Mouse (Mus musculus): ENCODE measurements around the gene Srpk3. TPM values are rescaled to one million over a fixed set of nuclear protein-coding genes. Genes with fewer than 3 reads are reported as not detected.

Srpk3 gene
- polyA plus RNA-seq, 1 experiment from 2014 or later = 1.4 TPM

DNA sequence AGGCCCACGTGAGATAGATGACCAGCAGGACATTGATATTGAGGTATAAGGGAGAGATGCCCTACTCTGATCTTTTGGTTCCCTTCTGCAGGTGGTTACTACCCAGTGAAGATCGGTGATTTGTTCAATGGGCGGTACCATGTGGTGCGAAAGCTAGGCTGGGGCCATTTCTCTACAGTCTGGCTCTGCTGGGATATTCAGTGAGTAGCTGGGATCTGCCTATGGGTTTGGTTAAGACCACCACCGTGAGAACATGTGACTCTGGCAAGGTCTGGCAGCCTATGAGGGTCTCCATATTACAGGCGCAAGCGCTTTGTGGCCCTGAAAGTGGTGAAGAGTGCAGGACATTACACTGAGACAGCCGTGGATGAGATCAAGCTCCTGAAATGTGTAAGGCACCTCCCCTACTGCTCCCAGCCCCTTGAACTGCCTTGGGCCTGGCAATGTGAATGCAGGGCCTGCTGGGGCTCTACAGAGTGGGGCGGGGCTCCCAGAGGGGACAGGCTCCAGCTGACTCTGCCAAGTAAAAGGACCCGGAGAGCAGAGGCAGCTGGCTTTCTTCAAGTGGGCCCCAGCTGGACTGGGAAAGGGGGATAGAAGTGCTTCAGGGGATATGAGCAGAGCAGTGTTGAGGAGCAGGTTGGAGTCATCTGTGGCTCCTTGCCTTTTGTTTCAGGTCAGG lies 738 bp downstream of the Srpk3 start:
- Histone ChIP-seq H3K9me3 (no peaks in the 10 kb centered on the region), H3K36me3 (peaks cover 42% of the 10 kb centered on the region), H3K4me3 (replicated peaks) (no peak overlapping the region), H3K4me2 (replicated peaks) (no peak overlapping the region), H3K4me1 (replicated peaks) (no peaks in the 10 kb centered on the region), H3K27me3 (no peaks in the 10 kb centered on the region), H3K9ac (replicated peaks) (no peak overlapping the region), H3K27ac (no peak overlapping the region; the same call in 1 of the 2 replicates)
- ATAC-seq = peak; percentile 49
- WGBS = 77% methylated on average over 10 of the region's 10 CpGs

- H3K36me3 ChIP-seq = peaks cover 47% of the 10 kb centered on the region
- ATAC-seq = no peak
- H3K9ac ChIP-seq (replicated peaks) = no peak overlapping the region
- no peak overlapping the region for H3K27ac ChIP-seq
- no peaks in the 10 kb centered on the region for H3K27me3 ChIP-seq
- no peak overlapping the region for H3K4me2 ChIP-seq (replicated peaks)
- H3K4me3 ChIP-seq (replicated peaks) = no peak overlapping the region
- WGBS = 91% methylated on average over 3 of the region's 3 CpGs
- H3K4me1 ChIP-seq (replicated peaks) = peaks cover 14% of the 10 kb centered on the region
- H3K9me3 ChIP-seq = no peaks in the 10 kb centered on the region
Observed at GRCm38 (mm10) chrX:73782227-73782626, 8.0 kb downstream of the Srpk3 start.

DNA sequence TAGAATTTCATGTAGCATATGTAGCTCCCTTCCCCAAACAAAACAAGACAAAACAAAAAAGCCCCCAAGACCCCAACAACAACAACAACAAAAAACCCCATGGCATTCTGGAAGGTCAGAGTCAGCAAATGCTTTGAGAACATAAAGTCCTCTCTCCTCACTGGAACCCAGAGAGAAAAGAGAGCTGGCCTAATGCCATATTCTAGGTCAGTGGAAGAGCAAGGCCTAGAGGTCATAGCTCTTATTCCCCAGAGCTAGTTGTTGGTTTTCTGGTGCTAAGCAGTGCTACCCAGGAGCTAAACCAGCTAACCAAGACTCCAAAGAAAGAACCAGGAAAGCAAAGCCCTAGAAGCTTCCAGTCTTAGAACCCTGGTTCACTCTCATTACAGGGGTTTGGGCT lies 11.5 kb downstream of the Srpk3 start:
- no peaks in the 10 kb centered on the region for H3K27me3 ChIP-seq
- ATAC-seq = no peak
- H3K4me3 ChIP-seq (replicated peaks) = peak overlapping the region; percentile 58
- H3K27ac ChIP-seq = peak overlapping the region; percentile 85; the same call in 1 of the 2 replicates
- peak overlapping the region; percentile 69 for H3K9ac ChIP-seq (replicated peaks)
- H3K36me3 ChIP-seq = peaks cover 19% of the 10 kb centered on the region
- no peaks in the 10 kb centered on the region for H3K9me3 ChIP-seq
- H3K4me1 ChIP-seq (replicated peaks) = peaks cover 29% of the 10 kb centered on the region
- H3K4me2 ChIP-seq (replicated peaks) = peak overlapping the region; percentile 62

- no peaks in the 10 kb centered on the region for H3K27me3 ChIP-seq
- H3K9ac ChIP-seq (replicated peaks) = peak within 1 kb of the TSS; percentile 80
- H3K4me1 ChIP-seq (replicated peaks) = peaks cover 29% of the 10 kb centered on the region
- ATAC-seq = peak; percentile 98
- H3K4me3 ChIP-seq (replicated peaks) = peak within 1 kb of the TSS; percentile 58
- peak within 1 kb of the TSS; percentile 87 for H3K27ac ChIP-seq
- H3K36me3 ChIP-seq = peaks cover 10% of the 10 kb centered on the region
- H3K4me2 ChIP-seq (replicated peaks) = peak within 1 kb of the TSS; percentile 63
- 28% methylated on average over 52 of the region's 52 CpGs for WGBS
- no peaks in the 10 kb centered on the region for H3K9me3 ChIP-seq
Observed at GRCm38 (mm10) chrX:73786364-73787224, 12.4 kb downstream of the Srpk3 start, which contains the start of the genes Idh3g and Ssr4. Gene Idh3g (minus strand): TSS chrX:73786897. Gene Ssr4 (plus strand): TSS chrX:73787028.

- peak overlapping the region; percentile 80 for H3K9ac ChIP-seq (replicated peaks)
- WGBS = 18% methylated on average over 22 of the region's 22 CpGs
- H3K27ac ChIP-seq = peak overlapping the region; percentile 87
- peak overlapping the region; percentile 63 for H3K4me2 ChIP-seq (replicated peaks)
- H3K4me3 ChIP-seq (replicated peaks) = peak overlapping the region; percentile 58
- 0 out of 2 replicates have a peak, but pooled peaks cover 6% of the 10 kb centered on the region for H3K36me3 ChIP-seq
- peak; percentile 65 for ATAC-seq
- no peaks in the 10 kb centered on the region for H3K27me3 ChIP-seq
- no peaks in the 10 kb centered on the region for H3K9me3 ChIP-seq
- H3K4me1 ChIP-seq (replicated peaks) = peaks cover 29% of the 10 kb centered on the region
Observed at GRCm38 (mm10) chrX:73787225-73787558, 13.0 kb downstream of the Srpk3 start.

GRCm38 (mm10) chrX:73788501-73788900 lies 14.3 kb downstream of the Srpk3 start:
- Histone ChIP-seq H3K4me1 (replicated peaks) (peaks cover 29% of the 10 kb centered on the region), H3K27me3 (no peaks in the 10 kb centered on the region), H3K4me2 (replicated peaks) (peak overlapping the region; percentile 63), H3K36me3 (0 out of 2 replicates have a peak, but pooled peaks cover 6% of the 10 kb centered on the region), H3K9me3 (no peaks in the 10 kb centered on the region), H3K9ac (replicated peaks) (0 out of 2 replicates have a peak overlapping the region, but pooled peaks have one; percentile 80), H3K27ac (no peak overlapping the region), H3K4me3 (replicated peaks) (peak overlapping the region; percentile 58)
- 89% methylated on average over 1 of the region's 1 CpGs for WGBS
- ATAC-seq = no peak

GRCm38 (mm10) chrX:73793039-73793438 lies 18.8 kb downstream of the Srpk3 start:
- no peak overlapping the region for H3K4me3 ChIP-seq (replicated peaks)
- H3K27me3 ChIP-seq = no peaks in the 10 kb centered on the region
- H3K9me3 ChIP-seq = no peaks in the 10 kb centered on the region
- peaks cover 10% of the 10 kb centered on the region for H3K4me1 ChIP-seq (replicated peaks)
- H3K27ac ChIP-seq = no peak overlapping the region
- no peak for ATAC-seq
- H3K9ac ChIP-seq (replicated peaks) = no peak overlapping the region
- H3K4me2 ChIP-seq (replicated peaks) = no peak overlapping the region
- H3K36me3 ChIP-seq = peaks cover 22% of the 10 kb centered on the region

DNA sequence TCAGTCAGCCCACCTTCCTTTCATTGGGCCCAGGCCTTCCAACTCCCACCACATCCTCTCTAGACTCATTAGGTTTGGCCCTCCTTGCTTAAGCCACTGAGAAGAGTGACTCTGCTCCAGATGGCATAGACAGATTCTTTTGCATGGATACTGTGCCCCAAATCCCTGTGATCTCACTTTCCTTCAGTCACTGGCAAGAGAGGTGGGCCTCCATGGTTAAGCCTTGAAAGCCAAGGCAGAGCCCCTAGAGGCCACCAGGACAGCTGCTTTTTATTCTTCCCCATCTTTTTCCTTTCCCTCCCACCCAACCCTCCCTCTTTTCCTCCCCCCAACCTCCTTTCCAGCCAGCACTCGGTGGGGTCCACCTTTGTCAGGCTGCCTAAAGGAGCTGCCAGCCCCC lies 19.3 kb downstream of the Srpk3 start:
- H3K27me3 ChIP-seq = no peaks in the 10 kb centered on the region
- WGBS = no CpG with 5 or more reads among the region's 1 CpGs
- H3K9me3 ChIP-seq = no peaks in the 10 kb centered on the region
- no peak overlapping the region for H3K9ac ChIP-seq (replicated peaks)
- peaks cover 5% of the 10 kb centered on the region for H3K4me1 ChIP-seq (replicated peaks)
- H3K36me3 ChIP-seq = peaks cover 22% of the 10 kb centered on the region
- no peak overlapping the region for H3K27ac ChIP-seq
- no peak overlapping the region for H3K4me2 ChIP-seq (replicated peaks)
- ATAC-seq = no peak
- no peak overlapping the region for H3K4me3 ChIP-seq (replicated peaks)

GRCm38 (mm10) chrX:73797511-73797910 lies 23.3 kb downstream of the Srpk3 start:
- Histone ChIP-seq H3K4me2 (replicated peaks) (no peak overlapping the region), H3K36me3 (peaks cover 16% of the 10 kb centered on the region), H3K27ac (no peak overlapping the region), H3K4me1 (replicated peaks) (no peaks in the 10 kb centered on the region), H3K27me3 (no peaks in the 10 kb centered on the region), H3K4me3 (replicated peaks) (no peak overlapping the region), H3K9ac (replicated peaks) (no peak overlapping the region), H3K9me3 (no peaks in the 10 kb centered on the region)
- ATAC-seq = no peak
- 84% methylated on average over 2 of the region's 2 CpGs for WGBS

DNA sequence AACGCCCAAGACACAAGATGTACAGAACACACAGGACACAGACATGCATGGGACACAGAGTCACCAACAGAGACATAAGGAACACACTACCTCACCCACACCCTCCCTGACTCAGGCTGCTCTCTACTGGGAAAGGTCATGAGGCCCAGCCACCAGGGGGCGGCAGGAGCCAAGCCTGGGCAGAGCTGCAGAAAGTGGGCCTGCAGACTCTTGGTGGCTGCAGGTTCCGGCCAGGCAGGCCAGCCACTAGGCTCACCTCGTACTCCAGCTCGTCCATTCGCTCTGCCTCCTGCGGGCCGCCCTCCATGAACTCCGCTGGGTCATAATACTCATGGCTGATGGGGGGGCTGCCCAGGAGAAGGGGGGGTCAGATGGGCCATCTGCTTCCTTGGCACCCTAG lies 24.3 kb downstream of the Srpk3 start:
- Histone ChIP-seq H3K27ac (no peak overlapping the region), H3K4me3 (replicated peaks) (no peak overlapping the region), H3K36me3 (peaks cover 16% of the 10 kb centered on the region), H3K27me3 (no peaks in the 10 kb centered on the region), H3K9ac (replicated peaks) (no peak overlapping the region), H3K4me1 (replicated peaks) (no peaks in the 10 kb centered on the region), H3K4me2 (replicated peaks) (no peak overlapping the region), H3K9me3 (no peaks in the 10 kb centered on the region)
- WGBS = 38% methylated on average over 9 of the region's 9 CpGs
- ATAC-seq = peak; percentile 75

GRCm38 (mm10) chrX:73805814-73806213 lies 31.6 kb downstream of the Srpk3 start:
- ATAC-seq = 0 out of 2 replicates have a peak, but pooled peaks have one; percentile 56
- H3K4me1 ChIP-seq (replicated peaks) = peaks cover 8% of the 10 kb centered on the region
- H3K27ac ChIP-seq = no peak overlapping the region
- H3K9me3 ChIP-seq = no peaks in the 10 kb centered on the region
- H3K27me3 ChIP-seq = no peaks in the 10 kb centered on the region
- no peak overlapping the region for H3K9ac ChIP-seq (replicated peaks)
- no peak overlapping the region for H3K4me3 ChIP-seq (replicated peaks)
- H3K36me3 ChIP-seq = no peaks in the 10 kb centered on the region
- H3K4me2 ChIP-seq (replicated peaks) = no peak overlapping the region
- 56% methylated on average over 1 of the region's 1 CpGs for WGBS

DNA sequence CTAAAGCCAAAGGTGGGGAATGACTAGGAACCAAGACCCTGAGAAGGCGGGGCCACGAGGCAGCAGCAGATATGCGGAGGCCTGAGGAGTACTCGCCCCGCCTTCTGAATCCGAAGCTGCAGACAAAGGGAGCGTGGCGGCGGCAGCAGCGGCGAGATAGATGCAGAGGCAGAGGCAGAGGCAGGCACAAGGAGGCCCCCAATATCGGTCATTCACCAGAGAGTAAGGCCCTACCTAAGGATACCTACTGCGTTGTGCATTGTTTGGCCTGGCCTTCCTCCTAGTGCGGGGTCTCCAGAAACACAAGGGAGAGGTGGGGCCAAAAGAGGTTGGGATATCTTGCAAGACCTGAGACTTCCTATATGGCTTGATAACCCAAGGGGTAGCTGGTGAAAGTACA lies 40.9 kb downstream of the Srpk3 start:
- H3K27me3 ChIP-seq = no peaks in the 10 kb centered on the region
- no peaks in the 10 kb centered on the region; the same call in 1 of the 2 replicates for H3K4me1 ChIP-seq (replicated peaks)
- ATAC-seq = peak; percentile 89
- peak overlapping the region; percentile 81 for H3K27ac ChIP-seq
- H3K9ac ChIP-seq (replicated peaks) = peak overlapping the region; percentile 63
- no peaks in the 10 kb centered on the region for H3K9me3 ChIP-seq
- no peaks in the 10 kb centered on the region for H3K36me3 ChIP-seq
- peak overlapping the region; percentile 49 for H3K4me2 ChIP-seq (replicated peaks)
- peak overlapping the region; percentile 32 for H3K4me3 ChIP-seq (replicated peaks)
- WGBS = 12% methylated on average over 14 of the region's 14 CpGs

Measured in midbrain, embryonic 13.5 days (tissue).